Mouse (Mus musculus) spleen, postnatal 4 days (tissue): ENCODE data around the gene Rab17.

Experiments used
- DNase-seq, 2 experiments: peaks; one replicate each; pipeline ENCODE4 v3.0.0; 2022; ENCODE audit warnings: low spot score in 2 of 2

The Rab17 gene

DNA sequence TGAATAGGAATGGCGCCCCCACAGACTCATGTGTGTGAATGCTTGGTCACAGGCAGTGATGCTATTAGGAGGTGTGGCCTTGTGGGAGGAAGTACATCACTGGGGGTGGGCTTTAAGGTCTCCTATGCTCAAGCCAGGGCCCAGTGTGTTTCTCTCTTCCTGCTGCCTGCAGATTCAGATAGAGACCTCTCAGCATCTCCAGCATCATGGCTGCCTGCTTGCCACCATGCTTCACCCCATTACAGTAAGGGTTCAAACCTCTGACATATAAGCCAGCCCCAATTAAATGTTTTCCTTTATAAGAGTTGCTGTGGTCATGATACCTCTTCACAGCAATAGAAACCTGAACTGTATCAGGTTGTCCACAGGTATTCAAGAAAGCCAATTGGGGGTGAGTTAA lies 26.5 kb upstream of the Rab17 start:
- no peak for DNase-seq

DNA sequence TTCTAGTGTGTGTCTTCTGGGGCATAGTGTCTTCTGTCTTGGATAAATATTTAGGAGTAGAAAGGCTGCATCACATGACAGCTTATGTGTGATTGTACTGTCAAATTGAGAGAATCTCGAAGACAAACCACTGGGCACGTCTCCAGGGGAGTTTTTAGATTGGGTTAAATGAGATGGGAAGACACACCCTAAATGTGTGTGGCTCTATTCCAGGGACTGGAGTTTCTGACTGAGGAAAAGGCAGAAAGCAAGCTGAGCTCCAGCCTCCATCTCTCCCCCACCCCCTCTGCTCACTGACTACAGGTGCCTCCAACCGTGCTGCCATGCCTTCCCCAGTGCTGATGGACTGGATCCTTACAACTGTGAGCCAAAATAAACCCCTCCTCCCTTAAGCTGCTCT lies 11.9 kb upstream of the Rab17 start:
- peak in 1 of 2 experiments; percentile 40 for DNase-seq

DNA sequence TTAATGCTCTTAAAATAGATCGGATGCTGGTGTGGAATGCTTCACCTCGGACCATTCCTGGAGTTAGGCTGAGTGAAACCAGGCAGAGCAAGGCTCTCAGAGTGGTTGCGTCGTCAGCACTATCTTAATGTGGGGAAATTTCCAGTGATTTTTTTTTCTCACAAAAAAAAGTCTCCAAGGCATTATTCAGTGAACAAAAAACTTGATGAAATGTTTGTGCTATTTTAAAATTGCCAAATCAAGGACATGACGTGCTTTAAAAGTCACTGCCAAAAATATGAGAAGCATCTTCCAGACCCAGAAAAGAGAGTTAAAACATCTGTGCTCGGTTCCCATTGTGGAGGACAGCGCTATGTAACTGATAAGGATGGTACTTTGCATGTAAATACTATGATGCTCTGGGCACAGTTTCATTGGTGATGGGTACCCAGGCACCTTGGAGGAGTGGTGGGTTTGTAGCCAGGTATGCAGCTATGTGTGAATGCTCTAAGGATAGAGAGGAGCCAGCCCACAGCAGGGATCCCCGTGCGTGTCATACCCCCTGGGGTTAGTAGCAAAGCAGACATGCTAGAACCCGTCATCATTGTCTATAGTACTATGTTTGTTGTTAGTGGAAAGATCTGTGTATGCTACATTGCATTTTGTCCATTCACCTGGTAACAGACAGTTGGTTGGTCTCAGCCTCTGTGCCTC lies 11.3 kb upstream of the Rab17 start:
- peak in 1 of 2 experiments; percentile 34 for DNase-seq

DNA sequence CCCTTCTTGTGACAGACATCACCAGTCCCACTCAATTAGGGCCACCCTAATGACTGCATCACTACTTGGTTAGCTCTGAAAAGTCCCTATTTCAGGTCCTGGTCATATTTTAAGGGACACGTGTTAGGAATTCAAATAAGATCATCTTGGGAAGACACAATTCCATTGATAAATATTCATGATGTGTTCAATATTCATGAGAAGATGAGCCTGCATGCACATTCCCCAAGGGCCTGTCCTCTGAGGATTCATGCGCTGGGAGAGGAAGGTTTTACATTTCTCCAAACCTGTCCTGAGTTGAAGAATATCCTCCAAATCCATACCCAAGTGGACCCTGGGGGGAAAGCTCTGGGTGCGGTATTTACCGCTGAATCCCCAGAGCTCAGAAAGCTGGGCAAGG lies 6.5 kb upstream of the Rab17 start:
- no peak for DNase-seq

DNA sequence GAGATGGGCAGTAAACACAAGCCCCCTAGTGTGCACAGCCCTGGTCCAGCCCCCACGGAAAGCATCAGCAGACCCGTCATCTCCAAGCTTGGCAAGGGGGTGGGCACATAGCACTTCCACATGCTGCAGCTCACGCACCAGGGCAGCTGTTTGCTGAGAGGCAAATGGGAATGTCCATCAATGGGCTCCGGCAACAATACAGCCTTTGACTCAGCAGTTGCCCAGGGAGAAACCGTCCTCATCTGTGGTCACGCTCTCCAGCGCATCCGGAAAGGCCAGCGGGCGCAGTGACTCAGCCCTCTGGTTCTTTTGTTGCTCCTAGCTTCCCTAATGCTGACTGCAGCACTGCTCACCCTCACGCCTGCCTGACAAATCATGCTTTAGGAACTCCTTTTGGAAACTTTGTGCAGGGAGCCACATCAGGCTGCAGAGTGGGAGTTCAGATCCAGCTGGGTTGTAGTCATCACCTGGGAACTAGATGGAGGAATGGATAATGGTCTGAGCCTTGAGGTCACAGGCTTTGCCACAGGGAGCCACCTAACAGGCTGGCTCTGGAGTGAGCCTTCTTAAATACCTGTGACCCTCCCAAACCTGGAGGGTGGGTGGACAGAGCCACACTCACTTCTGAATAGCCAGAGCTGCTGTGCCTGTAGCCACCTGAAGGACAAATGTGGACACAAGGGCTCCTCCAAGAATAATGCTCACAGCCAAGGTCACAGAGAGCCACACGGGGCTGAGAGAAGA lies 5.6 kb upstream of the Rab17 start:
- DNase-seq: no peak

DNA sequence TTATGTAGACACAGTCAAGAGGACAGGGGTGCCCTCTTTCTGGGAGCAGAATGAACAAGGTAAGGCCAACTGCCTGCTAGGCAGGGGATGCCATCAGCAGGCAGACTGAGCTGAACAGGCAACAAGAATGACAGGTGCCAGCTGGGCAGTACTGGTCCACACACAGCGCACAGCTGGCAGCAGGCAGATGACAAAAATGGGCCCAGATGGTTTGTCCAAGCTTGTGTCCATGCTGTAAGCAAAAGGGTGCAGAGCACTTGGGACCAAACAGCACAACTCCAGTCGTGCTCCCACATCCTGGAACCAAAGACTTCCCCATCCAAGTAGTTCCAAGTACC lies 4.1 kb upstream of the Rab17 start:
- no peak for DNase-seq

DNA sequence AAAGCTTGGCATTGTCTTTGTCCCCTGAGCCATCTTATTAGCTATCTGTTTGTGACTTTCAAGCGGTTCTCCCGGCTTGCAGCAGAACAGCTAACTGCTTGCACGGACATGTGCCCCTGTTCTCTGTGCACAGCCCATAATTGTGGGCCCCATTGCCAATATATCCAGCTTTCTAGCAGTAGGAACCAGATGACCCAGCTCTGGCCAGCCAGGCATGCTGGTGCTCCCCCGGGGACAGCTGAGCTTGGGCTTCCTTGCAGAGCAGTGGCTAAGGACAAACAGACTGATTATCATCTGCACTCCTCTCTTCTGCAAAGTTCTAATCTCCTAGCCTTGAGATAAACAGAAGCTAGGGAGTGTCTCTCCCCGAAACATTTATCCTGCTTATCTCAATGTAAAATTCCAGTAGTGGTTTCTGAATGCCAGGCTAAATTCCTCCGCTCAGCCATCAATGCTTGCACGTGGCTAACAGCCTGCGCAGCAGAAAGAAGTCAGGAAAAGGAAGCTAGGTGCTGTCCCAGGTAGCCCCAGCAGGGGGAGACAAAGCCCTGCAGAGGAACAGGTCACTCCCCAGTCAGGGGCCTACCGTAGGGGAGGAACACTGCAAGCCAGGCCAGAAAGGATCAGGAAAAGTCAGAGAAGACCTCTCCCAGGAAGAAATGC lies 3.6 kb upstream of the Rab17 start:
- peak; percentile 83 to 93 for DNase-seq

DNA sequence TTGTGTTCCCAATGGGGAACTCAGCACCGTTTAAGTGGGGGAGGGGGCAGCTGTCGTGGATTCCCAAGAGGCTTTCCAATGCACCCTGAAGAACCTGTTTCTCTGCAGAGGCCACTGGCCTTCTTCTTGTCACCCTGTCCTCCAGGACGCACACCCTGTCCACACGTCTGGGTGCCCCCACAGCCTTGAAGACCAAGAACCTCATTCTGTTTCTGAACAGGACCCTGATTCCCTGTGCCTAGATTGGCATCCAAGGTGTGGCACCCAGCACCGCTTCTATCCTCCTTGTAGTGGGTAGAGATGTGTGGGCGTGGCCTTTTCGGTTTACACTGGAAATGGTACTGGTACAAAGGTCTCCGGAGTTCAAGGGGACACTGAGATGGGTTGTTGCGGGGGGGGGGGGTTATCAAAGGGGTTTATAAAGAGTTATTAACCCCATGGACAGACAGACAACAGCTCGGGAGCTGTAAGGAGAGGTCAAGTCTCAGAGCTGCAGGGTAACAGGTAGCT lies 475 bp upstream of the Rab17 start:
- DNase-seq: no peak

DNA sequence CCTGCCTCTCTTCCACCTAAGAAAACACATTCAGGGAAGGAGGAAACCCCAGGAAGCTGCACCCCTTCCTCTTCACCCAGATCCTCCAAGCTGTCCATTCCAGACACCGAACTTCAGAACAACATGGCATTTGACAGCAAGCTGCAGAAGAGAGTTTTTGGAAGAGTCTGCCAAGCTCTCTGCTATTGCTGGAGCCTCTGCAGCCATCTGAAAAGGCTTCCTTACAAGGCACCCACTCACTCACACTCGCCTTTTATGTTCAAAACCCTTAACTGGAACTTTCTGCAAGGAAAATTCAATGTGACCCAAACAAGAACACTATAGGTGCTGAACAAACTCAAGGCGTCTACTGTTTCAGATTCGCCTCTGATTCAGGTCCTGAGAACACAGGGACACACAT lies 812 bp downstream of the Rab17 start:
- no peak for DNase-seq

DNA sequence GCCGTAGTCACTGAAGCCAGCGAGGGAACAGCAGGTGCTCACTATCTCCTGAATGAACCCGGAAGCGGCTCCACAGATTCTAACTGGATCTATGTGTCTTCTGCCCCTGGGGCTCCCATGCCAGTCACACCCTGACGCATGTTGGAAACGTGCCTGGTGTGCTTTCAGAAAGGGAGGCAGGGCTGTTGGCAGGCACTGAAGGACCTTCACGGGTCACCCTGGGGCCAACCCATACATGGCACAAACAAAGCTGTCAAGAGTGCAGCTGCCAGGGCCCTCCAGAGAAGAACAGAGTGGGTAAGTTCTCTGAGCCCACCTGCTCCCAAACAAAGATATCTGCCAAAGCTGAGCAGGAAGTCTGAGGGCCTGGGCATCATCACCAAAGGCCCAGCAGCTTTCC lies 1.9 kb downstream of the Rab17 start:
- DNase-seq: no peak

DNA sequence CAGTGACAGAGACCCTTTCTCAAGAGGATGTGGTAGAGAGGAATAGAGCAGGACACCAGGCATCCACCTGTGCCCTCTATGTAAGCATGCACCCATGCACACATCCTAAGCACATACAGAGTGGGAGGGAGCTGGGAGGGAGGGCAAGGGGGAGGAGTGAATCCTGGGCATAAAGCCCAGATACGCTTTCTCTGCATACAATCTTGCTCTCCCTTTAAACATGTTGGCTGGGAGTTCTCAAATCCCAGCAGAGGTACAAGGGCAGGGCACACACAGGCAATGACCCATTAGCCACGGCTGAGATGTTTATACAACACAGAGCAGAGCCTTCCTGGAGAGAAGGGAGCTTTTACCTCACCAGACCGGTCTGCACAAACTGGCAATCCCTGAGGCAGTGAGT lies 6.5 kb downstream of the Rab17 start:
- DNase-seq: no peak

DNA sequence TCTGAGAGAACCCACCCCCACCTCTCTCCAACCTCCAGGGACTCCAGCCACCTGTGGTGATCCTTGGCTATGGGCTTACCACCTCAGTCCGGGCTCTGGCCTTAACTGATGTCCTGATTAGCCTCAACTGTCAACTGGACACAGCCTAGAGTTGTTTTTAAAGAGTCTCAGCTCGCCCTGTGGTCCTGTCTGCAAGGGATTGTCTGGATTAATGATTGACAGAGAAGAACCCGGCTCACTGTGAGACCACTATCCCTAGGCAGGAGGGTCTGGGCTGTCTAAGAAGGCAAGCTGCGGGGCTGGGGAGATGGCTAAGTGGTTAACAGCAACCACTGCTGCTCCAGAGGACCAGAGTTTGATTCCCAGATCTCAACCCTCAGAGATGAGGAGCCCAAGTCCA lies 6.9 kb downstream of the Rab17 start:
- no peak for DNase-seq

DNA sequence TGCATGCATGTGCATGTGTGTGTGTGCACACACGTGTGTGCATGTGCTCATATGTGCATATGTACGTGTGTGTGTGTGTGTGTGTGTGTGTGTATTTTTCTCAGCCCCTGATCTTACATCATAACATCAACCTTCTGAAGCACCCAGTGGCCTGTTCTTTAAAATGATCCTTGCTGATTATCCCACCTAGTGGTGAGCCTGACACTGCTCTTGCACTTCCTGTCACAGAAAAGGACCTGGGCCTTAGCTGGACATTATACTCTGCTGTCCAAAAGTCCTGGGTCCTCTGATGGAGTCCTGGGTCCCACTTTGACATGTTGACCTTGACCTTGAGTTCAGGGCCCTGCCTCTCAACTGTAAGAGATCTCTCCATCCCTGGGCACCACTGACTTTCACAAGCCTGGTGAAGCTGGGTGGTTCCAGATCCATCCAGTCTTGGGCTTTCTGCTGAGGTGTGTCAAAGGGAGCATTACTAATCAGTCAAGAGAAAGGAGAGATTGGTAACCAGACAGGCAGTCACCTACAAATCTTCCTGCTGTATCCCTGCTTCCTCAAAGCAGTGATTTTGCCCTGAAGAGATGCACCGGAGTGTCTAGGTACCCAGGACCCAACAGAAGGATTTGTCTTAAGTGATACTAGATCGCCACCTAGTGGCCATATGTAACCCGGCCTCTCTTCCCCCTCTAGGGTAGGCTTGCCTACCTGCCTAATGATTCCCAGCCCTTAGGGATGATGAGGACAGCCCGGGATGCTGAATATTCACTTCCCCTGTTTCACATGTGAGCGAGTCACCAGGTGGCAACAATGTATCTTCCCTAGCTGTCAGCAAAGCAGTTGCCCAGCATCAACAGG lies 13.0 kb downstream of the Rab17 start:
- peak in 1 of 2 experiments; percentile 29 for DNase-seq

DNA sequence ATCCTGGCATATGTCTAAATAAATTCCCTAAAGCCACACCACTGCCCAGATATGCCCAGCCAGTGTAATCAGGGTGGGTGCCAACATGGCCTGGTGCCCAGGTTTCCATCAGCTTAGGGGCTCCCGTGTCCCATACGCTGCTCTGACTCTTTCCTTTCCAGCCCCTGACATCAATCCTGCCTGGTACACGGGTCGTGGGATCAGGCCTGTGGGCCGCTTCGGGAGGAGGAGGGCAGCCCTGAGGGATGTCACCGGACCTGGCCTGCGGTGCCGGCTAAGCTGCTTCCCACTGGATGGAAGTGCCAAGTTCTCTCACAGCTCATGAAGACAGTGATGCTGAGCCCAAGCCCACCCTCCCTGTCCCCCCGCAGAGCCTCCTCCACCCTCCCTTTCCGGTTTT lies 15.8 kb downstream of the Rab17 start:
- no peak for DNase-seq

DNA sequence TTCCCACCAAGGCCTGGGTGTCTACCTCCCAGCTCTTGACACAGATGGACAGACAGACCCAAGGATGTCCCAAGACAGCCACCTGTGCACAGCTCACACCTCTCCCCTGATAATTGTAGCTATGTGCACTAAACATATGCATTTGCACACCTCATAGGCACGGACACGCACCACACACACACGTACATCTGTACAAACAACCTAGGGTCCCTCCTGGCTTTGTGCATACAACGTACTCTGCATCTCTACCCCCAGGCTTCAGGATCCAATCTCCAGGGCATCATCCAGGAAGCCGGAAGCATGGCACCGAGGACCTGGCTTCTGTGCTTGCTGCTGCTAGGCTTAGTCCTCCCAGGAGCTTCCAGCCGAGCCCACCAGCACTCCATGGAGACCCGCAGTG lies 16.7 kb downstream of the Rab17 start, which contains the start of gene Prlh:
Gene Prlh (plus strand): TSS at position 301 of the 400 bp plus-strand sequence.
- DNase-seq: no peak

DNA sequence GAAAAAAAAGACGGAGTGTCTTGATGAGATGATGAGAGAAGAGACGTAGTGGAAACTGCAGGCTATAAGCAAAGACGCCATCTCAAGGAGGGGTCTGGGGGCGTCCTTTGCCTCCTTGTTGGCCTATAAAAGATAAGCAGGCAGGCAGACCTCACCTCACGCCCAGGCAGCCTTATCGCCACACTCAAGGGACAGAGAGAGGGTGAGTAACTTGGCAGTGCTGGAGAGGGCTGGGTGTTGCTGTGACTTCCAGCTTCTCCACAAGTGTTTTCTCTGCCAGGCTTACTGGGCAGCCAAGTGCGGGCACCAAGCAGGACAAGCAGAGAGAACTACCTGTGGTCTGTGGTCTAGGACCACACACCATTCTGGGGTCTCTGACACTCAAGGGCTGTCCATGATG lies 17.8 kb downstream of the Rab17 start:
- no peak for DNase-seq

DNA sequence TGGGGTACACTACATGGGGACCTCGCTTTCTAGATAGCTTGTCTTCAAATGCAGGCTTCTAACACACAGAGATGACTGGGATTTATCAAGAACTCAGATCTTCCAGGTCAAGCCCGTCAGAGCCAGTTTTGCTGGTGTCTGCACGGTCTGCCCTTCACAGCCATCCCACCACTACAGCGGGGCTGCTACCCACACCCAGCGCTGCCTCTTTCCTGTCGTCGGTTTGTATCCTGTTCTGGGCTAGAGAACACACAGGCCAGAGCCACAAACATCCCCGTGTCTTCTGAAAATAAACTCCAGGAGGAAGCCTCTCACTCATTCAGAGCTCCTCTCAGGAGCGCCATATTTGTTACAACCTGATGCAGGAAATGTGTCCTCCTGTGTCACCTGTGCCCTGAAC lies 20.2 kb downstream of the Rab17 start:
- no peak for DNase-seq

DNA sequence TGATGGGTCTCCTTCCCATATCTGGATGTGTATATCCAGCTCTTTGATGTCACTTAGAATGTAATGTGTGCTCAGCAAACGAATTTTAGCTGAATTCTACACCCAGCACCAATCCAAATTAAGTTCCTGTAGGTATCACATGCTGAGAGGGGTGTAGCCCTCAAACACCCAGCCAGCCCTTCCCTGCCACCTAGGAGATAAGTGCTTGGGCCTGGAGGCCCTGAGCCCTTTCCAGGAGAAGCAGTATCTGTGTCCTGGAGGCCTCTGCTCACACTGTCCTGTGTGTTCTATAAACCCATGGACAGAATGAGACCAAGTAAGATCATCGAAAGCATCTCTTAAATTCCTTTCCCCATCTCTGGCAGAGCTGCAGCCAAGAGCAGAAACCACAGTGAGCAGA lies 22.2 kb downstream of the Rab17 start:
- DNase-seq: no peak

DNA sequence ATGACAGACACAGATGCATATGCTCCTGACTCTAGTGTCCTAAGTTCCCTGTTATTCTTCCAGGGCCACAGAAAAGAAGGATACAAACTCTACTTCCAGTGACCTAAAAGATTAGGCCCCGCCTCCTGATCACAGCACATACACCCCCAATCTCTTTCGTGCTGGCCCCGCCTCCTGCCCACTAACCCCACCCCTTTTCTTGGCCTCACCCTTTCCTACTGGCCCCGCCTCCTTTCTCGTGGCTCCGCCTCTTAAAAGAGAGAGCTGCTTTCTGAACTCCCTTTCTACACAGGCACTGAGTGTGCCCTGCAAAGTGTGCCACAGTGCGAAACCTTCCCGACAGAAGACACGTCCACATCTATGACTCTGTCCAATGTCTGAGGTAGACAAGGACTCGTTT lies 24.3 kb downstream of the Rab17 start:
- peak in 1 of 2 experiments; percentile 35 for DNase-seq

DNA sequence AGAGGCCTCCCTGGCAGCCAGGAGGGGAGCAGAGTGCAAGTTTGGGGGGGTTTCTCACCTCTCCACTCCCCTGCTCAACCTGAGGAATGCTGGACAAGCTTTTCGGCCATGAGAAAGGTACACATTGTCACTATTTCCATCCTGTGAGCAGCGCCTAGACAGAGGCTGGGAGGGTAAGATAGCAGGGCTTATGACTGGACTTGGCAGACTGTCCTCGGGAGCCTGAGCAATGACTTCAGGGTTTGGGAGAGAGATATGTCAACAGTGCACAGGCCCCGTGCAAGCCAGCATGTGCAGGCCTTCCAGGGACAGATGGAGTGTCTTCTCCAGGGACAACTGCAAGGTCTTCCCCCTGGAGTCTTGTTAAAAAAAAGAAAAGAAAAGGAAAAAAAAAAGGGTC lies 29.5 kb downstream of the Rab17 start:
- no peak for DNase-seq

DNA sequence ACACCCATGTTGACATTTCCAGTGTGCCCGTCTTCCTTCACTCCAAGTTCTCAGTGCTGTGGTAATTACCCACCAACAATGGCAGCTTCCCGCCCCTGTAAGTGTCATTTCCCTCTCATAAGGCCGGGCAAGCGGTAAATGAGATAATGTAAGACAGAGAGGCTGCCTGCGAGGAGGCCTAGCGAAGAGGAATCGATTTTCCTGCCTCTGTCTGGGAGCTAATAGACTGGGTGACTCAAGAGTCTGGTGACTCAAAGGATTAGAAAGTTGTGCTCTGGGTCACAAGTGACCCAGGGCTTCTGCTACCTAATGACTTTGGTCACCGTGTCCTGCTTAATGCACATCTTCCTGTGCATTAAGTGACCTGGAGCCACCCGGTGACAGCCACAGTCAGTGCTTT lies 32.5 kb downstream of the Rab17 start:
- DNase-seq: no peak

DNA sequence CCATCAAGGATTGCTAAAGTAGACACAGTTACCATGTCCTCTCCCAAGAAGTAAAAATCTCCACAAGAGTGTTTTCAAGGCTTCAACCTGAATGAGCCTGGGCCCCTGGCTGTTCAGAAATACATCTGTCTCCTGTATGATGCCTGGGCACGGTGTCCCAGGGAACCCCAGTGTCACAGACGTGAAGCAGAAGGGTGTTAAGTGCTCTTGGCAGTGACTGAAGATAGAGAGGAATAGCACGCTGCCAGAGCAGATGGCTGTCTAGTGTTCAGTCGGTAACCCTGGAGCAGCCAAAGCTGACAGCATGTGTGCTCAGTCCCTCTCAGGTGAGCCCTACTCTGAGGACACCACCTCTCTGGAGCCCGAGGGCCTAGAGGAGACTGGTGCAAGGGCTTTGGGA lies 36.5 kb downstream of the Rab17 start:
- no peak for DNase-seq
